Mouse (Mus musculus): ENCODE measurements at regions not wholly inside any gene's neighbourhood (a gene's known extent, or its start where the extent isn't known, plus 50 kb on each side); places are given as distances from the start of the nearest gene placed in this dataset.

GRCm38 (mm10) chr3:49096118-49096517, 661.0 kb downstream of the Pcdh18 start:
- no peak overlapping the region for H3K9ac ChIP-seq (ENCODE audit: low read length)
- no peak overlapping the region for H3K27ac ChIP-seq (replicated peaks in 1 of 2; ENCODE audit: control insufficient read depth in 1 of 2, insufficient read depth in 1 of 2, low read depth in 2 of 2, low read length in 2 of 2)
- H3K4me3 ChIP-seq (ENCODE audit: control insufficient read depth in 1 of 2, insufficient read depth in 1 of 2, low read depth in 1 of 2, low read length in 2 of 2), result no peak overlapping the region
- WGBS, result 88% methylated on average over 4 of the region's 4 CpGs
- H3K9me3 ChIP-seq (ENCODE audit: control insufficient read depth, low read length), result no peaks in the 10 kb centered on the region
- H3K36me3 ChIP-seq (ENCODE audit: control insufficient read depth, insufficient read depth, low read length), result no peaks in the 10 kb centered on the region
- H3K4me1 ChIP-seq (ENCODE audit: control insufficient read depth in 2 of 2, insufficient read depth in 2 of 2, low read length in 2 of 2), result no peaks in the 10 kb centered on the region
- ATAC-seq (ENCODE audit: insufficient number of reproducible peaks, insufficient read depth, low FRiP score, low read depth), result no peak
- H3K4me2 ChIP-seq (ENCODE audit: low read length), result no peak overlapping the region
- no peaks in the 10 kb centered on the region for H3K27me3 ChIP-seq (ENCODE audit: control insufficient read depth, insufficient read depth, low read length)

- H3K27me3 ChIP-seq (ENCODE audit: control insufficient read depth, insufficient read depth, low read length), result no peaks in the 10 kb centered on the region
- 22% methylated on average over 11 of the region's 11 CpGs for WGBS
- no peaks in the 10 kb centered on the region for H3K4me1 ChIP-seq (ENCODE audit: control insufficient read depth in 2 of 2, insufficient read depth in 2 of 2, low read length in 2 of 2)
- H3K27ac ChIP-seq (replicated peaks in 1 of 2; ENCODE audit: control insufficient read depth in 1 of 2, insufficient read depth in 1 of 2, low read depth in 2 of 2, low read length in 2 of 2), result no peak overlapping the region
- peak overlapping the region; percentile 36 for H3K4me2 ChIP-seq (ENCODE audit: low read length)
- ATAC-seq (ENCODE audit: insufficient number of reproducible peaks, insufficient read depth, low FRiP score, low read depth), result no peak
- no peak overlapping the region for H3K4me3 ChIP-seq (ENCODE audit: control insufficient read depth in 1 of 2, insufficient read depth in 1 of 2, low read depth in 1 of 2, low read length in 2 of 2)
- H3K36me3 ChIP-seq (ENCODE audit: control insufficient read depth, insufficient read depth, low read length), result no peaks in the 10 kb centered on the region
- no peak overlapping the region for H3K9ac ChIP-seq (ENCODE audit: low read length)
- H3K9me3 ChIP-seq (ENCODE audit: control insufficient read depth, low read length), result no peaks in the 10 kb centered on the region
Measured at GRCm38 (mm10) chr3:49093818-49094680, 663.1 kb downstream of the Pcdh18 start.

- ATAC-seq (ENCODE audit: insufficient number of reproducible peaks, insufficient read depth, low FRiP score, low read depth), result no peak
- no peak overlapping the region for H3K4me2 ChIP-seq (ENCODE audit: low read length)
- no peak overlapping the region for H3K27ac ChIP-seq (replicated peaks in 1 of 2; ENCODE audit: control insufficient read depth in 1 of 2, insufficient read depth in 1 of 2, low read depth in 2 of 2, low read length in 2 of 2)
- no peak overlapping the region for H3K4me3 ChIP-seq (ENCODE audit: control insufficient read depth in 1 of 2, insufficient read depth in 1 of 2, low read depth in 1 of 2, low read length in 2 of 2)
- H3K4me1 ChIP-seq (ENCODE audit: control insufficient read depth in 2 of 2, insufficient read depth in 2 of 2, low read length in 2 of 2), result no peaks in the 10 kb centered on the region
- no peak overlapping the region for H3K9ac ChIP-seq (ENCODE audit: low read length)
- H3K9me3 ChIP-seq (ENCODE audit: control insufficient read depth, low read length), result no peaks in the 10 kb centered on the region
- no peaks in the 10 kb centered on the region for H3K36me3 ChIP-seq (ENCODE audit: control insufficient read depth, insufficient read depth, low read length)
- no peaks in the 10 kb centered on the region for H3K27me3 ChIP-seq (ENCODE audit: control insufficient read depth, insufficient read depth, low read length)
Measured at GRCm38 (mm10) chr3:49068801-49069200, 688.3 kb downstream of the Pcdh18 start.

- no peaks in the 10 kb centered on the region for H3K9me3 ChIP-seq (ENCODE audit: control insufficient read depth, low read length)
- H3K9ac ChIP-seq (ENCODE audit: low read length), result no peak overlapping the region
- H3K4me2 ChIP-seq (ENCODE audit: low read length), result no peak overlapping the region
- ATAC-seq (ENCODE audit: insufficient number of reproducible peaks, insufficient read depth, low FRiP score, low read depth), result no peak
- no peaks in the 10 kb centered on the region for H3K4me1 ChIP-seq (ENCODE audit: control insufficient read depth in 2 of 2, insufficient read depth in 2 of 2, low read length in 2 of 2)
- no peak overlapping the region for H3K27ac ChIP-seq (replicated peaks in 1 of 2; ENCODE audit: control insufficient read depth in 1 of 2, insufficient read depth in 1 of 2, low read depth in 2 of 2, low read length in 2 of 2)
- no peaks in the 10 kb centered on the region for H3K36me3 ChIP-seq (ENCODE audit: control insufficient read depth, insufficient read depth, low read length)
- WGBS, result 70% methylated on average over 9 of the region's 9 CpGs
- no peak overlapping the region for H3K4me3 ChIP-seq (ENCODE audit: control insufficient read depth in 1 of 2, insufficient read depth in 1 of 2, low read depth in 1 of 2, low read length in 2 of 2)
- H3K27me3 ChIP-seq (ENCODE audit: control insufficient read depth, insufficient read depth, low read length), result no peaks in the 10 kb centered on the region
Measured at GRCm38 (mm10) chr3:49062081-49062480, 695.0 kb downstream of the Pcdh18 start.

GRCm38 (mm10) chr3:49032981-49033380, 724.1 kb downstream of the Pcdh18 start:
- no peak overlapping the region for H3K4me2 ChIP-seq (ENCODE audit: low read length)
- H3K36me3 ChIP-seq (ENCODE audit: control insufficient read depth, insufficient read depth, low read length), result no peaks in the 10 kb centered on the region
- H3K4me3 ChIP-seq (ENCODE audit: control insufficient read depth in 1 of 2, insufficient read depth in 1 of 2, low read depth in 1 of 2, low read length in 2 of 2), result no peak overlapping the region
- no peaks in the 10 kb centered on the region for H3K4me1 ChIP-seq (ENCODE audit: control insufficient read depth in 2 of 2, insufficient read depth in 2 of 2, low read length in 2 of 2)
- no peak overlapping the region for H3K27ac ChIP-seq (replicated peaks in 1 of 2; ENCODE audit: control insufficient read depth in 1 of 2, insufficient read depth in 1 of 2, low read depth in 2 of 2, low read length in 2 of 2)
- H3K9ac ChIP-seq (ENCODE audit: low read length), result no peak overlapping the region
- 60% methylated on average over 5 of the region's 5 CpGs for WGBS
- no peak for ATAC-seq (ENCODE audit: insufficient number of reproducible peaks, insufficient read depth, low FRiP score, low read depth)
- no peaks in the 10 kb centered on the region for H3K27me3 ChIP-seq (ENCODE audit: control insufficient read depth, insufficient read depth, low read length)
- H3K9me3 ChIP-seq (ENCODE audit: control insufficient read depth, low read length), result no peaks in the 10 kb centered on the region

GRCm38 (mm10) chr3:49009211-49009967, 747.7 kb downstream of the Pcdh18 start:
- H3K9ac ChIP-seq (ENCODE audit: low read length), result no peak overlapping the region
- no peak overlapping the region for H3K4me2 ChIP-seq (ENCODE audit: low read length)
- WGBS, result 76% methylated on average over 6 of the region's 6 CpGs
- no peaks in the 10 kb centered on the region for H3K4me1 ChIP-seq (ENCODE audit: control insufficient read depth in 2 of 2, insufficient read depth in 2 of 2, low read length in 2 of 2)
- H3K27me3 ChIP-seq (ENCODE audit: control insufficient read depth, insufficient read depth, low read length), result no peaks in the 10 kb centered on the region
- H3K36me3 ChIP-seq (ENCODE audit: control insufficient read depth, insufficient read depth, low read length), result no peaks in the 10 kb centered on the region
- no peaks in the 10 kb centered on the region for H3K9me3 ChIP-seq (ENCODE audit: control insufficient read depth, low read length)
- ATAC-seq (ENCODE audit: insufficient number of reproducible peaks, insufficient read depth, low FRiP score, low read depth), result no peak
- no peak overlapping the region for H3K27ac ChIP-seq (replicated peaks in 1 of 2; ENCODE audit: control insufficient read depth in 1 of 2, insufficient read depth in 1 of 2, low read depth in 2 of 2, low read length in 2 of 2)
- no peak overlapping the region for H3K4me3 ChIP-seq (ENCODE audit: control insufficient read depth in 1 of 2, insufficient read depth in 1 of 2, low read depth in 1 of 2, low read length in 2 of 2)
